Mouse (Mus musculus) olfactory bulb, adult 2 months (tissue): Measurements from ENCODE around the gene Dusp7. TPM values are rescaled to one million over a fixed set of nuclear protein-coding genes. Genes with fewer than 3 reads are reported as not detected.
A peak's percentile ranks its signal among the peaks of the same experiment; 100 is the strongest.

ENCODE experiments used
- H3K27ac ChIP-seq: fragments of 200-500 bp; 2 replicates; pipeline ENCODE4 v1.5.1; 2012; ENCODE audit warnings: low read depth, low read length; ENCODE audit not compliant: insufficient read depth
- H3K4me1 ChIP-seq: fragments of 200-500 bp; 2 replicates; pipeline ENCODE4 v1.6.1; 2012; ENCODE audit warnings: low read length; ENCODE audit not compliant: control insufficient read depth, insufficient read depth
- H3K4me3 ChIP-seq: fragments of 200-500 bp; 2 replicates; pipeline ENCODE4 v1.5.1; 2012; ENCODE audit warnings: mild to moderate bottlenecking, low read depth, low read length, moderate library complexity; ENCODE audit not compliant: insufficient read depth
- CTCF ChIP-seq: fragments of 200-500 bp; IDR thresholded peaks from 2 replicates; pipeline ENCODE4 v1.5.1; 2012; ENCODE audit warnings: low read depth, mild to moderate bottlenecking, low read length, moderate library complexity; ENCODE audit not compliant: insufficient read depth
- POLR2A ChIP-seq: fragments of 200-500 bp; IDR thresholded peaks from 2 replicates; pipeline ENCODE4 v1.6.1; 2012; ENCODE audit warnings: mild to moderate bottlenecking, low read depth, low read length, moderate library complexity; ENCODE audit not compliant: insufficient read depth
- WGBS: fragments of 180-500 bp; shearing (Covaris S2); methylation state at CpG from one replicate; pipeline ENCODE4 v1.1.7; 2018; 5-methylcytosine and 5-hydroxymethylcytosine counted together
- polyA plus RNA-seq: library from polyadenylated mRNA; stranded (reverse); fragments of >200 nt; gene quantifications from 2 replicates; pipeline ENCODE4 v1.2.4, GENCODE M21; 2012; ENCODE audit warnings: low replicate concordance; ENCODE audit not compliant: missing spikeins, insufficient read depth, insufficient read length

Dusp7 gene
- not detected in 2 replicates for polyA plus RNA-seq

- Histone ChIP-seq H3K4me3 (peak within 1 kb of the TSS; percentile 94), H3K27ac (peak within 1 kb of the TSS; percentile 97), H3K4me1 (peaks cover 29% of the 10 kb centered on the region)
- under 1% methylated on average over 57 of the region's 57 CpGs for WGBS
- TF ChIP-seq CTCF (no peak), POLR2A (peak; percentile 55; the same call in 1 of the 2 replicates)
Measured at GRCm38 (mm10) chr9:106368112-106368717, at the start of gene Dusp7. TSS of gene Dusp7 (plus strand) at chr9:106368632.

GRCm38 (mm10) chr9:106319095-106319494 lies 49.3 kb upstream of the Dusp7 start:
- 60% methylated on average over 2 of the region's 2 CpGs for WGBS
- TF ChIP-seq CTCF (no peak), POLR2A (no peak)

GRCm38 (mm10) chr9:106322497-106322896 lies 45.9 kb upstream of the Dusp7 start:
- Histone ChIP-seq H3K4me3 (no peak overlapping the region), H3K4me1 (peaks cover 44% of the 10 kb centered on the region), H3K27ac (no peak overlapping the region)
- TF ChIP-seq CTCF (no peak), POLR2A (no peak)
- WGBS: 78% methylated on average over 3 of the region's 3 CpGs

More at GRCm38 (mm10) chr9:106319095-106319494, 49.3 kb upstream of the Dusp7 start:
- peak overlapping the region; percentile 74 for H3K27ac ChIP-seq
- H3K4me1 ChIP-seq: peaks cover 48% of the 10 kb centered on the region
- no peak overlapping the region for H3K4me3 ChIP-seq

- 85% methylated on average over 8 of the region's 8 CpGs for WGBS
Measured at GRCm38 (mm10) chr9:106326241-106326640, 42.2 kb upstream of the Dusp7 start.

GRCm38 (mm10) chr9:106327125-106327809 lies 41.2 kb upstream of the Dusp7 start:
- 41% methylated on average over 8 of the region's 8 CpGs for WGBS
- TF ChIP-seq CTCF (no peak), POLR2A (no peak)
- Histone ChIP-seq H3K4me3 (no peak overlapping the region), H3K4me1 (peaks cover 34% of the 10 kb centered on the region), H3K27ac (0 out of 2 replicates have a peak overlapping the region, but pooled peaks have one; percentile 18)

More at GRCm38 (mm10) chr9:106326241-106326640, 42.2 kb upstream of the Dusp7 start:
- no peak for TF ChIP-seq CTCF
- no peak for TF ChIP-seq POLR2A
- H3K27ac ChIP-seq: no peak overlapping the region
- no peak overlapping the region for H3K4me3 ChIP-seq
- H3K4me1 ChIP-seq: peaks cover 37% of the 10 kb centered on the region

GRCm38 (mm10) chr9:106328068-106328610 lies 40.3 kb upstream of the Dusp7 start:
- TF ChIP-seq CTCF (no peak), POLR2A (no peak)
- no peak overlapping the region for H3K4me3 ChIP-seq
- H3K4me1 ChIP-seq: peaks cover 37% of the 10 kb centered on the region
- no peak overlapping the region for H3K27ac ChIP-seq
- 88% methylated on average over 7 of the region's 7 CpGs for WGBS

GRCm38 (mm10) chr9:106328772-106329511 lies 39.5 kb upstream of the Dusp7 start:
- Histone ChIP-seq H3K27ac (no peak overlapping the region), H3K4me1 (peaks cover 41% of the 10 kb centered on the region), H3K4me3 (no peak overlapping the region)
- 74% methylated on average over 5 of the region's 5 CpGs for WGBS
- TF ChIP-seq CTCF: no peak
- TF ChIP-seq POLR2A: no peak

- H3K4me3 ChIP-seq: no peak overlapping the region
- H3K4me1 ChIP-seq: peaks cover 48% of the 10 kb centered on the region
- no peak overlapping the region for H3K27ac ChIP-seq
- WGBS: 76% methylated on average over 3 of the region's 3 CpGs
- TF ChIP-seq POLR2A (no peak), CTCF (no peak)
Measured at GRCm38 (mm10) chr9:106332746-106333145, 35.7 kb upstream of the Dusp7 start.

- Histone ChIP-seq H3K4me1 (peaks cover 55% of the 10 kb centered on the region), H3K27ac (peak overlapping the region; percentile 22), H3K4me3 (no peak overlapping the region)
- WGBS: 42% methylated on average over 9 of the region's 9 CpGs
- TF ChIP-seq CTCF (no peak), POLR2A (no peak)
Measured at GRCm38 (mm10) chr9:106337620-106338019, 30.8 kb upstream of the Dusp7 start.
